Mouse (Mus musculus): ENCODE results near the gene Ccnb1ip1. TPM values are rescaled to one million over a fixed set of nuclear protein-coding genes. Genes with fewer than 3 reads are reported as not detected.

Gene Ccnb1ip1
- polyA plus RNA-seq, 1 experiment from 2014 or later: not detected

- Histone ChIP-seq H3K4me3 (ENCODE audit: low read depth, low read length) (no peak overlapping the region), H3K9me3 (replicated peaks; ENCODE audit: control insufficient read depth, low read length) (no peaks in the 10 kb centered on the region), H3K36me3 (ENCODE audit: control insufficient read depth, insufficient read depth) (no peaks in the 10 kb centered on the region), H3K4me2 (ENCODE audit: low read depth, low read length) (no peak overlapping the region), H3K4me1 (ENCODE audit: control insufficient read depth, low read depth, low read length) (no peaks in the 10 kb centered on the region), H3K9ac (ENCODE audit: low read depth, low read length) (no peak overlapping the region), H3K27ac (ENCODE audit: low read length) (no peak overlapping the region), H3K27me3 (ENCODE audit: control insufficient read depth, insufficient read depth, low read depth, low read length) (no peaks in the 10 kb centered on the region)
- ATAC-seq (ENCODE audit: low read depth): no peak
- 83% methylated on average over 24 of the region's 24 CpGs for WGBS (ENCODE audit: insufficient replicate concordance)
These were observed 12.1 kb downstream of the Ccnb1ip1 start for GRCm38 (mm10) chr14:50795261-50795935.

- Histone ChIP-seq H3K9ac (ENCODE audit: low read depth, low read length) (no peak overlapping the region), H3K4me1 (ENCODE audit: control insufficient read depth, low read depth, low read length) (peaks cover 4% of the 10 kb centered on the region), H3K4me2 (ENCODE audit: low read depth, low read length) (no peak overlapping the region), H3K36me3 (ENCODE audit: control insufficient read depth, insufficient read depth) (no peaks in the 10 kb centered on the region), H3K9me3 (replicated peaks; ENCODE audit: control insufficient read depth, low read length) (no peaks in the 10 kb centered on the region), H3K27me3 (ENCODE audit: control insufficient read depth, insufficient read depth, low read depth, low read length) (no peaks in the 10 kb centered on the region), H3K4me3 (ENCODE audit: low read depth, low read length) (no peak overlapping the region), H3K27ac (ENCODE audit: low read length) (no peak overlapping the region)
- ATAC-seq (ENCODE audit: low read depth): no peak
- 8% methylated on average over 2 of the region's 2 CpGs for whole genome bisulfite sequencing (ENCODE audit: insufficient replicate concordance)
These were observed 19.4 kb downstream of the Ccnb1ip1 start for GRCm38 (mm10) chr14:50788157-50788556.

- Histone ChIP-seq H3K27ac (ENCODE audit: low read length) (no peak within 1 kb of the TSS), H3K27me3 (ENCODE audit: control insufficient read depth, insufficient read depth, low read depth, low read length) (no peaks in the 10 kb centered on the region), H3K9me3 (replicated peaks; ENCODE audit: control insufficient read depth, low read length) (no peaks in the 10 kb centered on the region), H3K4me3 (ENCODE audit: low read depth, low read length) (peak within 1 kb of the TSS; percentile 80), H3K4me2 (ENCODE audit: low read depth, low read length) (peak within 1 kb of the TSS; percentile 50), H3K4me1 (ENCODE audit: control insufficient read depth, low read depth, low read length) (peaks cover 4% of the 10 kb centered on the region), H3K36me3 (ENCODE audit: control insufficient read depth, insufficient read depth) (no peaks in the 10 kb centered on the region; the same call in 1 of the 2 replicates), H3K9ac (ENCODE audit: low read depth, low read length) (peak within 1 kb of the TSS; percentile 69)
- under 1% methylated on average over 21 of the region's 21 CpGs for WGBS (ENCODE audit: insufficient replicate concordance)
- peak; percentile 97 for ATAC-seq (ENCODE audit: low read depth)
These were observed 22.3 kb downstream of the Ccnb1ip1 start, which contains the start of gene Ttc5 for GRCm38 (mm10) chr14:50785251-50785637. Gene Ttc5, minus strand, starts transcription at chr14:50785519.

DNA sequence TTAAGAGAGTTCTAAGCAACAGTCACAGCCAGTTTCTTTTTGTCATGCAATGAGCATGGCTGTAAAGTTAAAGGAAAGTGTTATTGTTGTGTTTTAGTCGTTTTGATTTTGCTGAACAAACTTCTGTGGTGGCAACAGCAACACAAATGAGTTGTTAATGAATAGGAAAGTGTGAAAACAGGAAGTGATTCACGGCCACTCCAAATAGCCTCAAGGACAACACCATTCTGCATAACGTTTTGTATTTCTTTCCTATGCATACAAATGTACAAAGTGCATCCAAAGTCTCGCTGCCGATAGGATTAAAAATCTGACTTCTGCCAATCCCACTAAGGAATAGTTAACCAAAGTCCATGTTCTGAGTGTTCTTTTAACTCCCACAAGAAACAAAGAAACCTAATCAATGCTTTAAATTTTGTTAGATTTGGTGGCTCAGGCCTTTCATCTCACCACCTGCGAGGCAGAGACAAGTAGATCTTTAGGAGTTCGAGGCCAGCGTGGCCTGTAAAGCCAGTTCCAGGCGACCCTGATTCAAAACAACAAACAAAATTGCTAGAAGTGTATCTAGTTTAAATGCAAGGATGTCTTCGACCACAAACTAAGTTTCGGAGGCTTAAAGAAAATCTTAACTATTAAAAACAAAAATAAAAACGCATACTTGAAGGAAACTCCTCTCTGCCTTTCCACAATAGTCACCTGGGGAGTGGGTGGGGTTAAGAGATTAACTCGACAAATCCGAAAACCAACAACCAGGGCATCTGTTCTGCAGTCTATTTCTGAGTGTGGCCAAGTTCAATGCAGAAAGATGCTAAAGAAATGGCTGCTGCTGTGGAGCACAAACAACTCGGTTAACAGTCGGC is 22.9 kb downstream of the Ccnb1ip1 start:
- H3K4me3 ChIP-seq (ENCODE audit: low read depth, low read length): peak overlapping the region; percentile 80
- peaks cover 4% of the 10 kb centered on the region for H3K4me1 ChIP-seq (ENCODE audit: control insufficient read depth, low read depth, low read length)
- 17% methylated on average over 16 of the region's 16 CpGs for WGBS (ENCODE audit: insufficient replicate concordance)
- no peak overlapping the region for H3K27ac ChIP-seq (ENCODE audit: low read length)
- H3K4me2 ChIP-seq (ENCODE audit: low read depth, low read length): peak overlapping the region; percentile 50
- H3K9me3 ChIP-seq (replicated peaks; ENCODE audit: control insufficient read depth, low read length): no peaks in the 10 kb centered on the region
- no peaks in the 10 kb centered on the region; the same call in 1 of the 2 replicates for H3K36me3 ChIP-seq (ENCODE audit: control insufficient read depth, insufficient read depth)
- peak overlapping the region; percentile 69 for H3K9ac ChIP-seq (ENCODE audit: low read depth, low read length)
- no peaks in the 10 kb centered on the region for H3K27me3 ChIP-seq (ENCODE audit: control insufficient read depth, insufficient read depth, low read depth, low read length)
- ATAC-seq (ENCODE audit: low read depth): no peak; the same call in 1 of the 2 replicates

DNA sequence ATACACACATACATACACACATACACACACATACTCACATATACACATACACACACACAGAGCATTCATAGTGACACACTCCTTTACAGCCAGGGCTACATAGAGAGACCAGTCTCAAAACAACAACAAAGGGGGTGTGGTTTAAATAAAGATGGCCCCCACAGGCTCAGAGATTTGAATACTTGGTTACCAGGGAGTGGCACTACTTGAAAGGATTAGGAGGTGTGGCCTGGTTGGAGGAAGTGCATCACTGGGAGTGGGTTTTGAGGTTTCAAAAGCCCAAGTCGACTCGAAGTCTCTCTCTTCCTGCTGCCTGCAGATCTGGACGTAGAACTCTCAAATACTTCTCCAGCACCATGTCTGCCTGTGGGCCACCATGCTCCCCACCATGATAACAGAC is 25.4 kb downstream of the Ccnb1ip1 start:
- ATAC-seq (ENCODE audit: low read depth): no peak
- Histone ChIP-seq H3K36me3 (ENCODE audit: control insufficient read depth, insufficient read depth) (no peaks in the 10 kb centered on the region; the same call in 1 of the 2 replicates), H3K27ac (ENCODE audit: low read length) (no peak overlapping the region), H3K4me2 (ENCODE audit: low read depth, low read length) (no peak overlapping the region), H3K9me3 (replicated peaks; ENCODE audit: control insufficient read depth, low read length) (no peaks in the 10 kb centered on the region), H3K27me3 (ENCODE audit: control insufficient read depth, insufficient read depth, low read depth, low read length) (no peaks in the 10 kb centered on the region), H3K4me3 (ENCODE audit: low read depth, low read length) (no peak overlapping the region), H3K4me1 (ENCODE audit: control insufficient read depth, low read depth, low read length) (peaks cover 4% of the 10 kb centered on the region), H3K9ac (ENCODE audit: low read depth, low read length) (no peak overlapping the region)
- WGBS (ENCODE audit: insufficient replicate concordance): 61% methylated on average over 3 of the region's 3 CpGs

- Histone ChIP-seq H3K27ac (ENCODE audit: low read length) (no peak overlapping the region), H3K4me1 (ENCODE audit: control insufficient read depth, low read depth, low read length) (no peaks in the 10 kb centered on the region), H3K27me3 (ENCODE audit: control insufficient read depth, insufficient read depth, low read depth, low read length) (no peaks in the 10 kb centered on the region), H3K4me3 (ENCODE audit: low read depth, low read length) (no peak overlapping the region), H3K4me2 (ENCODE audit: low read depth, low read length) (no peak overlapping the region), H3K9me3 (replicated peaks; ENCODE audit: control insufficient read depth, low read length) (no peaks in the 10 kb centered on the region), H3K9ac (ENCODE audit: low read depth, low read length) (no peak overlapping the region), H3K36me3 (ENCODE audit: control insufficient read depth, insufficient read depth) (peaks cover 7% of the 10 kb centered on the region)
- ATAC-seq (ENCODE audit: low read depth): no peak
- 45% methylated on average over 2 of the region's 2 CpGs for WGBS (ENCODE audit: insufficient replicate concordance)
These were observed 36.2 kb downstream of the Ccnb1ip1 start for GRCm38 (mm10) chr14:50771342-50771741.

GRCm38 (mm10) chr14:50765736-50766135 is 41.8 kb downstream of the Ccnb1ip1 start:
- Histone ChIP-seq H3K27me3 (ENCODE audit: control insufficient read depth, insufficient read depth, low read depth, low read length) (no peaks in the 10 kb centered on the region), H3K36me3 (ENCODE audit: control insufficient read depth, insufficient read depth) (no peaks in the 10 kb centered on the region), H3K4me2 (ENCODE audit: low read depth, low read length) (no peak overlapping the region), H3K9ac (ENCODE audit: low read depth, low read length) (no peak overlapping the region), H3K4me1 (ENCODE audit: control insufficient read depth, low read depth, low read length) (no peaks in the 10 kb centered on the region), H3K27ac (ENCODE audit: low read length) (no peak overlapping the region), H3K4me3 (ENCODE audit: low read depth, low read length) (no peak overlapping the region), H3K9me3 (replicated peaks; ENCODE audit: control insufficient read depth, low read length) (no peaks in the 10 kb centered on the region)
- ATAC-seq (ENCODE audit: low read depth): no peak
- 86% methylated on average over 6 of the region's 6 CpGs for WGBS (ENCODE audit: insufficient replicate concordance)

DNA sequence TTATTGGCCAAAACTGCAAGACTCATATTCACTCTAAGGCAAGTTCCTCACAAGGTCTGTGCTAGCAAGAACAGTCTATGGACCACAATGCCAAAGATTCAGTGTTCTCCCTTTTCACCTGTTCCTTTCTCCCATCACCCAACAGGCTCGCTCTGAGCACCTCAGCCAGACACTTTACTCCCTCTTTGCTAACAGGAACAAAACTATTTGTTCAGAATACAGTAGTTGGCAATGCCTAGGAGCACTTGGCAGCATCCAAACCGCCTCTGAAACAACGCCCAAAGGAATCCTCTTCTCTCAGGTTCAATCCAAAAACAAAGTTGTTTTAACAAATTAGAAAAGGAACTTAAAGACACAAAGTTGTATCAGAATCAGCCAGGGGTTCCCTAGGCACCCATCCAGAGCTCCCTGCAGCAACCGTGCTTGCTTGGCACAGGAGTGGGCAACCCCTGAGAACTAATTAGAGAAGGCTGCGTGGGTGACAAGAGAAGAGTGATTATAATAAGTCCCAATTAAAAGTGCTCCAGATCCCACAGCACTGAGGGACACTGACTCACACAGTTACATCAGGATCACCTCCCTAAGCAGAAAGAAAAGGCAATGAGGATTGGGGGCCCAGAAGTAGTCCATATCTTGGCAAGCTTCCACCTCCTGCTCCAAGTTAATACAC is 49.0 kb downstream of the Ccnb1ip1 start:
- H3K27ac ChIP-seq (ENCODE audit: low read length): no peak overlapping the region
- 62% methylated on average over 5 of the region's 5 CpGs for WGBS (ENCODE audit: insufficient replicate concordance)
- H3K4me1 ChIP-seq (ENCODE audit: control insufficient read depth, low read depth, low read length): no peaks in the 10 kb centered on the region
- H3K9ac ChIP-seq (ENCODE audit: low read depth, low read length): no peak overlapping the region
- no peaks in the 10 kb centered on the region for H3K27me3 ChIP-seq (ENCODE audit: control insufficient read depth, insufficient read depth, low read depth, low read length)
- H3K9me3 ChIP-seq (replicated peaks; ENCODE audit: control insufficient read depth, low read length): no peaks in the 10 kb centered on the region
- ATAC-seq (ENCODE audit: low read depth): no peak
- no peaks in the 10 kb centered on the region for H3K36me3 ChIP-seq (ENCODE audit: control insufficient read depth, insufficient read depth)
- H3K4me3 ChIP-seq (ENCODE audit: low read depth, low read length): no peak overlapping the region
- no peak overlapping the region for H3K4me2 ChIP-seq (ENCODE audit: low read depth, low read length)
